Mouse (Mus musculus) myocyte (in vitro differentiated cells): Measurements from ENCODE around the gene AU040320.

Source experiments
- CEBPB ChIP-seq: IDR thresholded peaks from 2 replicates; pipeline ENCODE4 v1.6.1; 2011; ENCODE audit warnings: mild to moderate bottlenecking, moderate library complexity; ENCODE audit not compliant: poor library complexity, insufficient read depth, severe bottlenecking
- E2F4 ChIP-seq: IDR thresholded peaks from one replicate; pipeline ENCODE4 v1.6.1; 2011; ENCODE audit warnings: mild to moderate bottlenecking, control low read depth, moderate library complexity; ENCODE audit not compliant: insufficient read depth
- MAX ChIP-seq: IDR thresholded peaks from one replicate; pipeline ENCODE4 v1.6.1; 2011; ENCODE audit warnings: low read depth, mild to moderate bottlenecking, control low read depth
- MYOG ChIP-seq, 3 experiments: IDR thresholded peaks; one replicate each; pipeline ENCODE4 v1.6.1; 2011; ENCODE audit warnings: control low read depth in 2 of 3, low read depth in 2 of 3, mild to moderate bottlenecking in 2 of 3; ENCODE audit not compliant: insufficient read length in 2 of 3, control insufficient read depth in 1 of 3, insufficient read depth in 1 of 3
- POLR2A ChIP-seq: IDR thresholded peaks from one replicate; pipeline ENCODE4 v1.6.1; 2011; ENCODE audit warnings: low read depth, mild to moderate bottlenecking, control low read depth, moderate library complexity; ENCODE audit not compliant: insufficient read length
- POLR2AphosphoS2 ChIP-seq: IDR thresholded peaks from one replicate; pipeline ENCODE4 v1.6.1; 2011; ENCODE audit warnings: low read depth, control low read depth; ENCODE audit not compliant: insufficient read length
- SRF ChIP-seq: IDR thresholded peaks from one replicate; pipeline ENCODE4 v1.6.1; 2011; ENCODE audit warnings: low read depth; ENCODE audit not compliant: control insufficient read depth, insufficient read length
- TCF12 ChIP-seq: IDR thresholded peaks from one replicate; pipeline ENCODE4 v1.6.1; 2011; ENCODE audit warnings: mild to moderate bottlenecking, control low read depth; ENCODE audit not compliant: poor library complexity, insufficient read depth, severe bottlenecking
- TCF3 ChIP-seq: IDR thresholded peaks from one replicate; pipeline ENCODE4 v1.6.1; 2011; ENCODE audit warnings: low read depth, control low read depth; ENCODE audit not compliant: insufficient read length
- USF1 ChIP-seq: IDR thresholded peaks from one replicate; pipeline ENCODE4 v1.6.1; 2011; ENCODE audit warnings: low read depth, mild to moderate bottlenecking, control low read depth, moderate library complexity

DNA sequence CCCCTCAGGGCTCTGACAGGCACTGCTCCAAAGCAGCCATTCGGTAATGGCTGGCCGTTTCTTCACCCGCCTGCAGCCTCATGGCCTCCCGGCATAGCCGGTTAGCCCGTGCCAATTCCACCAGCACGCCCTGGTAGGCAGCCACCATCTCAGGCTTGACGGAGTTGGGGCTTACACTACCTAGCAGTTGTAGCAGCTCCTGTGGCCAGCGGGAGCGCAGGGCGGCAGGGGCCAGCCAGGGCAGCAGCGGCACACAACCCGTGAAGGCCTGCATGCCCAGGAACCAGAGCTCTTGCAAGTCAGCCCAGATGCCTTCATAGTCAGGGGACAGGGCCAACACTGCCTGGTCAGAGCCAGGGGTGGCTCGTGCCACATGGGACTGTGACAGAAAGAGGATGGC, 8.5 kb upstream of the AU040320 start:
- no peak for TF ChIP-seq MYOG (IDR thresholded peaks at IDR 0.05; ENCODE audit: control insufficient read depth in 1 of 3, insufficient read depth in 1 of 3, insufficient read length in 2 of 3, low read depth in 2 of 3)
- no peak for TF ChIP-seq POLR2A
- no peak for TF ChIP-seq MAX
- TF ChIP-seq USF1, result no peak
- no peak for TF ChIP-seq TCF12
- no peak for TF ChIP-seq SRF
- no peak for TF ChIP-seq E2F4
- TF ChIP-seq TCF3, result no peak
- TF ChIP-seq POLR2AphosphoS2, result no peak
- no peak for TF ChIP-seq CEBPB
